Mouse (Mus musculus): ENCODE results near the gene Ube2l3.
"Not testable (repeated sequence)": the region's sequence is repeated elsewhere in the genome, so short reads cannot be mapped to it uniquely, and the experiment has no call there.

The Ube2l3 gene

GRCm38 (mm10) chr16:17208389-17209361, 6.2 kb upstream of the Ube2l3 start, which contains the start of gene Rimbp3:
TSS of gene Rimbp3 (plus strand) at chr16:17208603.
- DNase-seq: peak; percentile 67 to 81

- peak in 1 of 2 experiments; percentile 41 for DNase-seq
Measured at GRCm38 (mm10) chr16:17204990-17205389, 2.5 kb upstream of the Ube2l3 start.

GRCm38 (mm10) chr16:17201977-17202376, 472 bp downstream of the Ube2l3 start:
- DNase-seq: no peak

DNA sequence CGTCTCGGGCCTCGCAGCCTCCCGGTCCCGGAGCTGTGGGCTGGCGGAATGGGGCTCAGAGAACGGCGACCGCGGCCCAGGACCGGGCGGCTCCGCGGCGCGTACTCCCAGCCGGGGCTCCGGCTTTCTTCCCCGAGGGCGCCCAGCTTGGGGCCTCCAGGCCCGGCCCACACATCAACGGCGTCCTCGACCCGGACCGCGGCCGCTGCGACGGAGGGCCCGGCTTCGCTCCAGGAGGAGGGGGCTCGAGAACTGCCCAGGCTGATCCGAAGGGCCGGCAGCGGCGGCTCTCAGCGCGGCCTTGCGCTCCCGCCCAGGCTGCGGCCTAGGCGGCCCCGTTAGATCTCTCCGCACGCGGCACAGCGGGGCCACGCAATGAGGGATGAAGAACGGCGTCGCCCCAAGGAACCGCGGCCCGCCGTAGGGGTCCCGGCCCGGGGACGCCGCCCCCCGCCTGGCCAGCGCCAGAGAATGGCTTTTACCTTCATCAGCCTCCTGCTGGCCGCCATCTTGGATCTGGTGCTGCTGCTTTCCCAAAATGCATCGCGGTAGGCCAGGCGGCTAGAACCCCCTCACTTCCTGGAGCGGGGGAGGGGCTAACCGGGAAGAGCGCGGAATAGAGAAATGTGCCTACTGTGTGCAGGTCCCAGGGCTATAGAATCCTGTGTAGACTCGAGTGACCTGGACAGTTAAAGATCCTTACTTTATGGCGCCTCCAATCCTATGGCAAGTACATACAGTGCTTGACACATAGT, 1.3 kb downstream of the Ube2l3 start:
- DNase-seq: peak; percentile 71 to 84

GRCm38 (mm10) chr16:17200121-17200952, 2.1 kb downstream of the Ube2l3 start:
- DNase-seq: no peak

GRCm38 (mm10) chr16:17193823-17194222, 8.6 kb downstream of the Ube2l3 start:
- no peak for DNase-seq

GRCm38 (mm10) chr16:17185475-17185874, 17.0 kb downstream of the Ube2l3 start:
- DNase-seq: no peak

- DNase-seq: no peak
Measured at GRCm38 (mm10) chr16:17183003-17183402, 19.4 kb downstream of the Ube2l3 start.

GRCm38 (mm10) chr16:17182136-17182535, 20.3 kb downstream of the Ube2l3 start:
- DNase-seq: no peak

DNA sequence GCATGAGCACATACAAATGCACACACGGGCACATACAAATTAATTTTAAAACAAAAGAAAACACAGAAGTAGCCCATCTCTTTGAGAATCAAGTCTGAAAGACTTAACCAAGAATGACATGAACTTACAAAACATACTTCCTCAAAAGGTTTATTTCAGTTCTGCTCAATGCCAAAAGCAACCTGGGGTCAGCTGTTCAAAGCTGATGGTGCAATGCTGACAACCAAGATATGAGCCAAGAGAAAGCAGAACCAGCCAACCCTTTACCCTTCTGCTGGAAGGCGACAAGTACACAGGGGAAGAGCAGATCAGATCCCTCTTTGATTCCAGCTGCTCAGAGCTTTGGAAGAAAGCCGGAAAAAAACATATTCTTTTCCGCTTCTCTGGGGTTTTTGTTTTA, 21.1 kb downstream of the Ube2l3 start:
- DNase-seq: no peak

- no peak for DNase-seq
Measured at GRCm38 (mm10) chr16:17179706-17180105, 22.7 kb downstream of the Ube2l3 start.

DNA sequence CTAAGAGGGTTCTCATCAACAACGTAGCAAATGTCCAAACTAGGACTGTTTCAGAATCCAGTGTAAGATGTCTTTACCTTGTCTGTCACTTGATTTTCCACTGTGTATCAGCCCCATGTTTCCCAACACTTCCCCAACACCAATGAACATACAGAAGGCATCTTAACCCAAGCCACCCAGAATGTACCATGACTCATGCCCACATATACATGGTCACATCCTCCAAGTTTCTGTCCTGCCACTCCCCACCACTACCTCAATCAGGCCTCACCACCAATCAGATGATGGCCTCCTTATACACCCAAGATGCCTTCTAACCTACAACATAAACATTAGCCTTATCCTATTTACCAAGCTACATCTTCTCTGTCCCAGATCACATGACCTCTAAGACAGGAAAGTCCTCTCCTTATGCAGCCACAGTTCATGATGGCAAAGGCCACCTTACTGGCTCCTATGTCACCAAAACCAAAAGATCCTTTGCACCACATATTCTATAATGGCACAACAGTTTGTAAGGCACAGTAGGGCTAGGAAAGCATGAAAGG, 24.8 kb downstream of the Ube2l3 start:
- no peak for DNase-seq

- DNase-seq: no peak
Measured at GRCm38 (mm10) chr16:17175765-17176164, 26.7 kb downstream of the Ube2l3 start.

GRCm38 (mm10) chr16:17168049-17168448, 34.4 kb downstream of the Ube2l3 start:
- no peak for DNase-seq

- no peak for DNase-seq
Measured at GRCm38 (mm10) chr16:17167179-17167578, 35.3 kb downstream of the Ube2l3 start.

- not testable (repeated sequence) for DNase-seq
Measured at GRCm38 (mm10) chr16:17165478-17165877, 37.0 kb downstream of the Ube2l3 start.

DNA sequence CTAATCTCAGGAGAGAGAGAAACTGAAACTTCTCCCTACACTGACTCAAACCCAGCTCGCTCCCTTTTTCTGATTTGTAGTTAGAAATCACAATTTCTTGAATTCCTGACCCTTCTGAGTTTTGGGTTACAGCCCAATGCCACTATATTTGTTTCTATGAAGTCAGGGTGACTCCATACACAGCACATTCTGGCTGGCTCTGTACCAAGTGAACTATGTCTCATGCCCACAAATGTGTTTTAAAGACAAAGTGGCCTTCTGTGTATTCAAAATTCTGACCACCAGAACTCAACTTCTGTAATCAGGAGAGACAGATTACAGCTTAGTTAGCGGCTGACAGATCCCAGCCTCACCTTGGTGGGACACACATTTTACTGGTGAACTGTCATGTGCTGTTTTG, 48.1 kb downstream of the Ube2l3 start:
- no peak for DNase-seq

DNA sequence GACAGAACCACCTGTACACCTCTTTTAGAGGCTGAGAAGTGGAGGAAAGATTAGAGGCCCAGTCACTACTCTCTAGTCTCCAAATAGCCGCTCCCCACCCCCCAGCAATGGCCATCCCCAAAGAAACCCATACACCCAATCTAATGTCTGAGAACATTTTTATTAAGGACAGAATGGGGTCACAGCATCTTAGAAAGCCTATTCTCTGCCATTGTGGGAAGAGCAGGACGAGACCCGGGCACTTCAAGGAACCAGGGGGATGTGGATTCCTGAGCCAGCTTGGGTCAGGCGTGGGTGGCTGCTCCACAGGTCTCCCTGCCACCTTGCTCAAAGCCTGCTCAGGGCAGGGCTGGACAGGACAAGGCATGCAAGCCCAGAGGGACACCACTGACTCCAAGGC, 50.6 kb downstream of the Ube2l3 start:
- DNase-seq: no peak

- peak; percentile 50 to 52 for DNase-seq
Measured at GRCm38 (mm10) chr16:17150520-17151258, 51.8 kb downstream of the Ube2l3 start.

DNA sequence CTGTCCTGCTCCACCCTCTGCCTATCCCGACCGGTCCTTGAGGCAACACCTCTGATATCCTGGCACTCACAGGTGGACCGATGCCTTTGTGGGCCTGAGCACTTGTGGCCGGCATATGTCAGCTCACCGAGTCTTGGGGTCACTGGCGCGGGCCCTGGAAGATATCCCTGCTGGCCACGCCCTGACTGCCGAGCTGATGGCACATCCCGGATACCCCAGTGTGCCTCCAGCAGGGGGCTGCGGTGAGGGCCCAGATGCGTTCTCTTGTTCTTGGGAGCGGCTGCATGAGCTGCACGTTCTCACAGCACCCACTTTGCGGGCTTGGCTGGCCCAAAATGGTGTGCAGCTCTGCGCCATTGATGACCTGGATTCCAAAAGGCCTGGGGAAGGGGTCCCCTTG, 54.4 kb downstream of the Ube2l3 start:
- no peak for DNase-seq

DNA sequence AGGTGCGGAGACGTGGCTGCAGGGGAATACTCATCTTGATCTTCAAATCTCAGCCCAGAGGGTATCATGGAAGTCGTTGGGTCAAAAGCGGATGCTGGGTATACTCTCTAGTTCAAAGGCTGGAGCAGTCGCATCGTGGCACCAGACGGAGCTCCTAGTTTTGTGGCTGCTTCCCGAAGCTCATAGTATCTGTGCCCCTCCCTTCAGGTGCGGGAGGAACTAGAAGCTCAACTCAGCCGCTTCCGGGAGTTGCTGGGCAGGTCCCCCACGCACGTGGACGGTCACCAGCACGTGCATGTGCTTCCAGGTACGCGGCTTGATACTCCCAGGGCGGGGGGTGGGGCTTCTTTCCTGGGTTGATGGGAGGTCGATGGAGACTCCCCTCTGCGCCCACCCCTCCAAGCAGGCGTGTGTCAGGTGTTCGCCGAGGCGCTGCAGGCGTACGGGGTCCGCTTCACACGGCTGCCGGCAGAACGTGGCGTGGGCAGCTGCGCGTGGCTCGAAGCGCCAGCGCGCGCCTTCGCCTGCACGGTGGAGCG, 55.0 kb downstream of the Ube2l3 start:
- DNase-seq: peak in 1 of 2 experiments; percentile 8

All from kidney, adult 8-10 months (tissue).